Mouse (Mus musculus): Measurements from ENCODE around the gene L2hgdh.

The L2hgdh gene

GRCm38 (mm10) chr12:69730306-69730705 is 5.6 kb upstream of the L2hgdh start:
- DNase-seq (ENCODE audit: low read depth, low spot score): peak; percentile 6

- peak; percentile 50 for DNase-seq (ENCODE audit: low read depth, low spot score)
Observed at GRCm38 (mm10) chr12:69729246-69729645, 4.6 kb upstream of the L2hgdh start.

- DNase-seq (ENCODE audit: low read depth, low spot score): peak; percentile 27
Observed at GRCm38 (mm10) chr12:69724018-69724710, 509 bp downstream of the L2hgdh start.

- DNase-seq (ENCODE audit: low read depth, low spot score): peak; percentile 34
Observed at GRCm38 (mm10) chr12:69723376-69723775, 1.3 kb downstream of the L2hgdh start.

- no peak for DNase-seq (ENCODE audit: low read depth, low spot score)
Observed at GRCm38 (mm10) chr12:69722857-69723256, 1.8 kb downstream of the L2hgdh start.

- no peak for DNase-seq (ENCODE audit: low read depth, low spot score)
Observed at GRCm38 (mm10) chr12:69713628-69714027, 11.0 kb downstream of the L2hgdh start.

- DNase-seq (ENCODE audit: low read depth, low spot score): no peak
Observed at GRCm38 (mm10) chr12:69704799-69705458, 19.7 kb downstream of the L2hgdh start.

GRCm38 (mm10) chr12:69698352-69698751 is 26.3 kb downstream of the L2hgdh start:
- no peak for DNase-seq (ENCODE audit: low read depth, low spot score)

- DNase-seq (ENCODE audit: low read depth, low spot score): peak; percentile 44
Observed at GRCm38 (mm10) chr12:69696746-69697145, 27.9 kb downstream of the L2hgdh start.

GRCm38 (mm10) chr12:69693471-69693870 is 31.2 kb downstream of the L2hgdh start:
- peak; percentile 63 for DNase-seq (ENCODE audit: low read depth, low spot score)

GRCm38 (mm10) chr12:69690714-69691113 is 34.0 kb downstream of the L2hgdh start:
- no peak for DNase-seq (ENCODE audit: low read depth, low spot score)

GRCm38 (mm10) chr12:69689094-69689493 is 35.6 kb downstream of the L2hgdh start:
- no peak for DNase-seq (ENCODE audit: low read depth, low spot score)

- DNase-seq (ENCODE audit: low read depth, low spot score): no peak
Observed at GRCm38 (mm10) chr12:69688368-69688767, 36.3 kb downstream of the L2hgdh start.

GRCm38 (mm10) chr12:69683537-69683936 is 41.1 kb downstream of the L2hgdh start:
- no peak for DNase-seq (ENCODE audit: low read depth, low spot score)

- DNase-seq (ENCODE audit: low read depth, low spot score): no peak
Observed at GRCm38 (mm10) chr12:69682788-69683419, 41.8 kb downstream of the L2hgdh start.

- DNase-seq (ENCODE audit: low read depth, low spot score): peak; percentile 66
Observed at GRCm38 (mm10) chr12:69682065-69682787, 42.4 kb downstream of the L2hgdh start.

- no peak for DNase-seq (ENCODE audit: low read depth, low spot score)
Observed at GRCm38 (mm10) chr12:69681566-69682061, 43.1 kb downstream of the L2hgdh start, which contains the start of gene Sos2. TSS of gene Sos2 (minus strand) at chr12:69681852.

- peak; percentile 16 for DNase-seq (ENCODE audit: low read depth, low spot score)
Observed at GRCm38 (mm10) chr12:69680635-69681565, 43.8 kb downstream of the L2hgdh start.

GRCm38 (mm10) chr12:69676157-69676556 is 48.5 kb downstream of the L2hgdh start:
- DNase-seq (ENCODE audit: low read depth, low spot score): no peak

Data from ES-CJ7 (cell line).